Comparison of ENCODE assay signal across 8 mouse cellular contexts in the genomic region with DNA sequence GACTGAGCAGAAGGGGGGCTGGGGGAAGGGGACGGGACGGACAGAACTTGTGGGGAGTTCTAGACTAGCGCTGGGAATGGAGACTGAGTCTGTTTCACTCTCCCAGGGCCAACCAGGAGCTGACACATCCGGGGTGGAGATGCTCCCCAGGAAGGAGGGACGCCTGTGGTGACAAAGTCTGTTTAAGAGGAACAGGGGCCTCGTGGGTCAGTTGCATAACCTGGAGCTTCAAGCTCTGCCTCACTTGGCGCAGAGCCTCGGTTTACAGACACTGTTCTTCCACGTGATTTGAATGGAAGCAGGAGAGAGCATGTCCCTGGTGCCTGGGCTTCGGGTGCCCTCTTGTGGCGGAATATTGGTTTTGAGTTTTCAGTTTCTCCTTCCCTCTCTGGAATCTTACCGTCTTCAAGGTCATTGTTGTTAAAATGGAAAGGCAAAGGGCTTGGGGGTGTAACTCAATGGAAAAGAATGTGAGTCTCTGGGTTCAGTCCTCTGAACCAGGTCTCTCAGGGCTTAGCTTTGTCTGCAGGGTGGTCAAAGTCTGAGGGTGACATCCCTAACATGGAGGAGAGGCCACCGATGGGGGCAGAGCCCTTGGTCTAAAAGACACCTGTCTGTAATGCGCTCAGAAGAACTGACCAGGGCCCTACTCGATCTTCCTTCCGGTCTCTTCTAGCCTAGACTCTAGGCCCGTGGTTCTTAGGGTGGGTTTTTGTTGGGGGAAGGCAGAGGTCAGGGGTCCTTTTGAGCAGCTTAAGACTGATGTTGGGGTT. TPM values are rescaled to one million over a fixed set of nuclear protein-coding genes. Genes with fewer than 3 reads are reported as not detected.
A peak's percentile ranks its signal among the peaks of the same experiment; 100 is the strongest.
DNase-seq lines count a peak whose midpoint lies in the region; ATAC-seq lines count a peak whose summit lies in the region.

No protein-coding gene starts in this region.

- H3K9me3 ChIP-seq in hindbrain, embryonic 15.5 days: no peaks in the 10 kb centered on the region

- H3K27ac ChIP-seq in hindbrain, embryonic 15.5 days (replicated peaks): no peak overlapping the region

- ATAC-seq in hindbrain, embryonic 15.5 days (ENCODE audit: low FRiP score, low read depth): peak; percentile 88

- H3K4me1 ChIP-seq in hindbrain, embryonic 15.5 days (replicated peaks): peaks cover 4% of the 10 kb centered on the region

- peak overlapping the region; percentile 16; the same call in 1 of the 2 replicates for H3K4me3 ChIP-seq in hindbrain, embryonic 15.5 days

- peak overlapping the region; percentile 50 for H3K4me2 ChIP-seq in hindbrain, embryonic 15.5 days

- H3K27me3 ChIP-seq in hindbrain, embryonic 15.5 days: no peaks in the 10 kb centered on the region

- H3K9ac ChIP-seq in hindbrain, embryonic 15.5 days: peak overlapping the region; percentile 20; the same call in 1 of the 2 replicates

- H3K36me3 ChIP-seq in hindbrain, embryonic 15.5 days: no peaks in the 10 kb centered on the region

- peak; percentile 94 for DNase-seq in R1 (ENCODE audit: low read depth, low spot score)
- peak; percentile 89 to 96 for DNase-seq in cerebellum, postnatal 25 days
- DNase-seq in frontal cortex, postnatal 36 days (ENCODE audit: low spot score in 2 of 2): peak; percentile 91 to 95
- peak; percentile 87 for DNase-seq in left cerebral cortex, adult 11 months (ENCODE audit: low spot score)
- peak; percentile 92 to 93 for DNase-seq in lung, postnatal 4 days
- peak; percentile 78 for DNase-seq in retina, postnatal 7 days (ENCODE audit: low read depth, low spot score)
- DNase-seq in urinary bladder, adult 2 months (ENCODE audit: low spot score): peak; percentile 64

- 19% methylated on average over 17 of the region's 17 CpGs for WGBS in hindbrain, embryonic 15.5 days

RNA-seq across cellular contexts. Expression of a gene that starts 14.2 kb away (rescaled TPM):
- polyA plus RNA-seq in hindbrain, embryonic 15.5 days (2015; fragmentation: Nextera tagmentation; extraction: Ambion mirVana): not detected in 2 replicates
- polyA plus RNA-seq in urinary bladder, adult 2 months (2012; rRNA removed): 0.04 TPM in 1 of 2 replicates, not detected in the other

RNA-seq across cellular contexts. Expression of a gene that starts 34.8 kb away (rescaled TPM):
- 1.6 and 1.7 TPM in 2 replicates for polyA plus RNA-seq in hindbrain, embryonic 15.5 days (2015; fragmentation: Nextera tagmentation; extraction: Ambion mirVana)
- polyA plus RNA-seq in urinary bladder, adult 2 months (2012; rRNA removed): 0.59 and 0.83 TPM in 2 replicates

RNA-seq across cellular contexts. Expression of a gene that starts 40.0 kb away (rescaled TPM):
- 6.8 and 8.2 TPM in 2 replicates for polyA plus RNA-seq in hindbrain, embryonic 15.5 days (2015; fragmentation: Nextera tagmentation; extraction: Ambion mirVana)
- 16.6 and 19.7 TPM in 2 replicates for polyA plus RNA-seq in urinary bladder, adult 2 months (2012; rRNA removed)

RNA-seq across cellular contexts. Expression of a gene that starts 42.0 kb away (rescaled TPM):
- 15.3 and 15.6 TPM in 2 replicates for polyA plus RNA-seq in hindbrain, embryonic 15.5 days (2015; fragmentation: Nextera tagmentation; extraction: Ambion mirVana)
- polyA plus RNA-seq in urinary bladder, adult 2 months (2012; rRNA removed): 101 and 118 TPM in 2 replicates

RNA-seq across cellular contexts. Expression of a gene that starts 48.8 kb away (rescaled TPM):
- 0.41 and 0.66 TPM in 2 replicates for polyA plus RNA-seq in hindbrain, embryonic 15.5 days (2015; fragmentation: Nextera tagmentation; extraction: Ambion mirVana)
- 2.9 and 3.9 TPM in 2 replicates for polyA plus RNA-seq in urinary bladder, adult 2 months (2012; rRNA removed)
